Mouse (Mus musculus) urinary bladder, postnatal 10 days (tissue): ENCODE results near the gene Rasa2.
"Not testable (repeated sequence)": the region's sequence is repeated elsewhere in the genome, so short reads cannot be mapped to it uniquely, and the experiment has no call there.

Experiments used
- DNase-seq: peaks from one replicate; pipeline ENCODE4 v3.0.0; 2022; ENCODE audit warnings: low spot score

Gene Rasa2

DNA sequence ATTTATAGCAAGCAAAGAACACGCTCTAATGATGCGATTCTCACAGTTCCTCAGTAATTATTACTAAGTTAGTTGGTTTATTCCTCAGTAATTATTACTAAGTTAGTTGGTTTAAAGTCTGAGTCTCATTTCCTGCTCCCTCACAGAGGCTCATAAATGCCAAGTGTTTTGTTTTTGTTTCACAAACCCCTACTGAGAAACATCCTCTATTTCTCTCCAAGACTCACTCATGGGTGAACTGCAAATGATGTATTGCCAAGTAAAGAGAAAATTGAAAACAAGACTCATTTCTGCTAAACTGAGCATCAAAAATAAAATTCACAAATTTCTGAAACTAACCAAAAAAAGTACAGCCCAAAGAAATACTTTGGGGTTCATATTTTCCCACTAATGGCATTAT, 47.9 kb downstream of the Rasa2 start:
- no peak for DNase-seq

DNA sequence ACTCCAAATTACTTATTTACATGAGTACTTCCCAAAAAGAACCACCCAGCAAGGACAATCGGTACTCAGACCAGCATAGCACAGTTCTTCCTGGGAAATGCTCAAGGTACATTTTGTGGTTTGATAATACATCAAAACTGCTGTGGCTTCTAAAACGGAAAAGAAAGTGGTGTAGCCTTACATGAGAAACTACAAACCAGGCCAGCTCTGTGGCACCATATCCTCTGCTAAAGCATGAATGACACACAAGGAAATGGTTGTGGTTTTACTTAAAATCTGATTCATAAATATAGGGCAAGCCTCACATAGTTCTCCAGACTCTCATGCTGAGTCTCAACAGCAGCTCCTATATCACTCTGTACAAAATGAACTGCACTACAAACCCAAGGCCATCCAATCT, 48.3 kb downstream of the Rasa2 start:
- no peak for DNase-seq

DNA sequence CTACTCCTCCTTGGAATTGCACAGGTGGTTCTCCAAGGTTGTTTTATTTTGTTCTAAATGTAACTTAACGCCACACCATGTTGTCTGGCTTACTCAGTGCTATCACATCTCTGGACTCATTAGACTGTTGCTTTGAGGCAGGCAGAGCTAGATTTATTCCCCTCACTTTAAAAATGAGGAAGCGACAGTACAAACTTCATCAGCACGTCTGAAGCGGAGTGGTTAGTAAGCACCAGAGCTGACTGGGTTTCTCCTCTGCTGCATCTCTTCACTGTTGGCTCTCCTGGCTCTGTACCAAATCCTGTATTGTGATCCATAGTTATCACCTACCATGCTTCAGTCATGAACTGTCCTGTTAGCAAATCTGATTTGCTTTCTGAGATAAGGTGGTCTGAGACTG, 53.2 kb downstream of the Rasa2 start:
- DNase-seq = no peak

DNA sequence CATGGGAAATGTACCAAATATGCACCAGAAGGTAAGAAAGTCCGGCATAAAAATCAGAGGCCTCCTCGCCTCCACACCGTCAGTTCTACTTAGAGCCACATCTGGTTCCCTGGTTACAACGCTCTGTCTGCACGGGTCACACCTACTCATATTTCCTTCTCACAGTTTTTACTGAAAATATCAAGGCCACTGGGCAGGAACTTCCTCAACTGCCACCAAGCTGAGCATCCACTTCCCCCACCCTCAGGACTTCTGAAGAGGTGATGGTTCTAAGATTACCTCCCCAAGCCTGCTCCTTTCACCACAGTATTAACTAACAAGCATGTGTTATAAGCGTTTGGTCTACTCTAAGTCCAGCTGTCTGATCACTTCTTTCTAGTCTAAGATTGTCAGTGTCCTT, 53.7 kb downstream of the Rasa2 start:
- DNase-seq = no peak

DNA sequence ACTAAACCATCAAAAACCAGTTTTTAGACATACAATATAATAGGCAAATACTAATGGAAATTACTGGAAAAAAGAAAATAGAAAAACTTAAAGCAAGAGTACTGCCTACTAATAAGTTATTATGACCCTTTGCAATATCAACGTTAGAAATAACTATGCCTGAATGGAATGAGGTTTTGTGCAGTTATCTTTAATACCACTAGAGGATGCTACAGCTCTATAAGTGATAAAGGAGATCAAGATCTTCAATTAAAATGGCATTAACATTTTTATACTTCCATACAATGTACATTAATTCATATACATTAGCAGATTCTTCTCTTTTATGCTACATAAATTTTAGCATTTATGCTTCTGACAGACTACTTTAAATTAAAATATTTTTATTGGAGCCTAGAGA, 58.2 kb downstream of the Rasa2 start:
- no peak for DNase-seq

DNA sequence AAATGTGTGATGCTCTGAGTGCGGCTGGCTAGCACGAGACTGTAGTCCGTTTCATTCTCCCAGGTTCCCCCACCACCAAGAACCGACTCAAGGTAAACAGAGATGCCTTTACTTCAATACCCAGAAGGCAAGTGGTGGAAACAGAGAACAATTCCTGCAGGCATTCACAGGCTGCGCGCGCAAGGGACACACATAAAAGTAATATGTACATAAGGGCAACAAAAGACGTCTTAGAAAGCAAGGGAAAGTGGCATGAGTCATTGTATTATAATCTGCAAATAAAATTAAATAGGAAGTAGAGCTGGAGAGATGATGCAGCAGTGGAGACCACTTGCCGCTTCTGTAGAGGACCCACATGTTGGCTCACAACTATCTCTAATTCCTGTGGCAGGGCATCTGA, 58.7 kb downstream of the Rasa2 start:
- DNase-seq = no peak

DNA sequence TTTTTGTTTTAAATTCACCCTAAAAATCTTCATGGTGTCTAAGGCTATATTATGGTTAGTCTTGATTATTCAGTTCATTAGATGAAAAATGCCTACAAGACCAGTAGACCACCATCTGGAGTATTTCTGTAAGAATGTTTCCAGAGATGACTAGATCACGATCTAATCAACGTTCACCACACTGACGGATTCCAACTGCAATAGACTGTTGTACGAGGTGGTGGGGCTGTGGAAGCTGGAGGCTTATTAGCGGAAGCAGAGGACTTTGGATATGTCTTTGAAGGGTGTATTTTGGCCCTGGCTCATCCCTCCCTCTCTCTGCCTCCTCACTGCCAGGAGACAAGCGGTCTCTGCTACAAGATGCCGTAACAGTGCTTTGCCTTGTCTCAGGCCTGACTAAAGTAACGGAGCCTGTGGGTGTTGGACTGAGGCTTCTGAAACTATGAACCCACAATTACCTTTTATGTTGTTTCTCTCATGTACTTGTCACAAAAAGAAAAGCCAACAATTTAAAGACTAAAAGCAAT, 64.9 kb downstream of the Rasa2 start:
- DNase-seq = no peak

DNA sequence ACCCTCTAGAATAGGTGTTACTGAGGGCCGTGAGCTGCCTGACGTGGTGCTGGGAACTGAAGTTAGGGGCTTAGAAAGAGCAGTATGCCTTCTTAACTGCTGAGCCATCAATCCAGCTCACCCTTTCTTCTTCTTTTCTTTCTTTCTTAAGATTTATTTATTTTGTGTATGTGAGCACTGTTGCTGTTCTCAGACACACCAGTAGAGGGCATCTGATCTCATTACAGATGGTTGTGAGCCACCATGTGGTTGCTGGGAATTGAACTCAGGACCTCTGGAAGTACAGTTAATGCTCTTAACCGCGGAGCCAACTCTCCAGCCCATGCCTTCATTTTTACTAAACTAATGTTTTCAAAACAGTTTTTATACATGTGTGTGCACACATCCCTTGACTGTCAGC, 67.9 kb downstream of the Rasa2 start:
- no peak for DNase-seq

DNA sequence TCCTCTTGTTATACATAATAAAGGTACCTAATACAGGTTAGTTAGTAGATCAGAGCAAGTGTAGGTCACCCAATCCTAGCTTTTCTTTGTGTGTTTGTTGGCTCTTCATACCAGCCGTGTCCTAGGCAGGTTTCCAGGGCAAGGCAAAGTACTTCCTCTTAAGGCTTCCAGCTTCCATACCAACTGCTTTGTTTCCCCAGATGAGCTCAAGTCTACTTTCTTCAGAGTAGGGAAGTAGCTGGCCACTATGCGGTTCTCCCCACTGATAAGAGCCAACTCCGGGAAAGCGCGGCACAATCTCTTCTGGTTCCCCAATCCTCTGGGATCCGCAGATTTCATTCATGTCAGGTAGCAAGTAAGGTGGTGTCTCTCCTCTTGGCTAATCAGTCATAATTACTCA, 72.3 kb downstream of the Rasa2 start:
- DNase-seq = no peak

DNA sequence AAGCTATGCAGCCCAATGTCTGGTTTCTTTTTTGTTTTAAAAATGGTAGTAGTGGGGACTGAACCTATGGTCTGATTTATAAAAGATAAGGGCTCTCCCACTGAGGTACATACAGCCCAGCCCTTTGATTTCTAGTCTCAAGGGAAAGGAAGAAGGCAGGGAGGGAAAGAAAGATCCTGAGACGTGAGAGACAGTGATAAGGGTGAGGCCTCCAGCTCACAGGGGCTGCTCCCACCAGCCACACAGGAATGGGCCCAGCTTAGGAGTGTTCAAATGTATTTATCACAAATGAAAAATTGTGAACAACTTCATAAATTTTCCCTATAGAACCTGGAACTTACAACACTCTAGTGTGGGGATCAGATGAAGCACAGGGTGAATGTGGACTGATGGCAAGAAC, 72.8 kb downstream of the Rasa2 start:
- DNase-seq = no peak

DNA sequence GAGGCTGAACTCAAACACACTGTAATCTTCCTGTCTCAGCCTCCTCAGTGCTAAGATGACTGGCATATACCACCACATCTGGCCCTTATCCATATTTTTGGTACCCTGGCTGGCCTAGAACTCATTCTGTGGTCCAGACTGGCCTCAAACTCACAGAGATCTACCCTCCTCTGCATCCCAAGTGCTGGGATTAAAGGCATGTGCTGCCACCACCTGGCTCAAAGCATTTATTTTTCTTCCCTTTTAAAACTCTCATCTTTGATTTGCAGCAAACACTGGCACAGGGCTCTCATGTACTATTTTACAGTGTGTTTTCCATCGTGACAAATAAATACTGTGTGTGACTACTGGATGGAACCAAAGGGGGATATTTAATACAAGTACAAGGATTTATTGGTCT, 77.3 kb downstream of the Rasa2 start:
- DNase-seq = no peak

DNA sequence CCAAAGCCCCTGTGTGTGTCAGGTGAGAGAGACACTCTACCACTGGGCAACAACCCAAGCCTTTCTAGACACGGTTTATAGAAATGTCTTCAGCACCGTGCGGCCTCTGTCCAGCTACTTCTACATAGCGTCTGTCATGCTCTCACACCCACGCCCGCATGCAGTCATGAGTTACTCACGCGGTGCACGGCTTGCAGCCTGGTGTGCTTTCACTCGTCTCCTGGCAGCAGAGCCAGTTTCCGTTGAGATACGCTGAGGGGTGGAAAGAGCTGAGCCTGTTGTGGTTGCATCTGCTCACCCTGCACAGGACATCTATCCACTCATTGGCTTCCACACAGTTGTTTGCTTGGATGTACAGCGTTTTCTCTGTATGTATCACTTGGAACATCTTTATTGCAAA, 86.0 kb downstream of the Rasa2 start:
- DNase-seq = no peak

DNA sequence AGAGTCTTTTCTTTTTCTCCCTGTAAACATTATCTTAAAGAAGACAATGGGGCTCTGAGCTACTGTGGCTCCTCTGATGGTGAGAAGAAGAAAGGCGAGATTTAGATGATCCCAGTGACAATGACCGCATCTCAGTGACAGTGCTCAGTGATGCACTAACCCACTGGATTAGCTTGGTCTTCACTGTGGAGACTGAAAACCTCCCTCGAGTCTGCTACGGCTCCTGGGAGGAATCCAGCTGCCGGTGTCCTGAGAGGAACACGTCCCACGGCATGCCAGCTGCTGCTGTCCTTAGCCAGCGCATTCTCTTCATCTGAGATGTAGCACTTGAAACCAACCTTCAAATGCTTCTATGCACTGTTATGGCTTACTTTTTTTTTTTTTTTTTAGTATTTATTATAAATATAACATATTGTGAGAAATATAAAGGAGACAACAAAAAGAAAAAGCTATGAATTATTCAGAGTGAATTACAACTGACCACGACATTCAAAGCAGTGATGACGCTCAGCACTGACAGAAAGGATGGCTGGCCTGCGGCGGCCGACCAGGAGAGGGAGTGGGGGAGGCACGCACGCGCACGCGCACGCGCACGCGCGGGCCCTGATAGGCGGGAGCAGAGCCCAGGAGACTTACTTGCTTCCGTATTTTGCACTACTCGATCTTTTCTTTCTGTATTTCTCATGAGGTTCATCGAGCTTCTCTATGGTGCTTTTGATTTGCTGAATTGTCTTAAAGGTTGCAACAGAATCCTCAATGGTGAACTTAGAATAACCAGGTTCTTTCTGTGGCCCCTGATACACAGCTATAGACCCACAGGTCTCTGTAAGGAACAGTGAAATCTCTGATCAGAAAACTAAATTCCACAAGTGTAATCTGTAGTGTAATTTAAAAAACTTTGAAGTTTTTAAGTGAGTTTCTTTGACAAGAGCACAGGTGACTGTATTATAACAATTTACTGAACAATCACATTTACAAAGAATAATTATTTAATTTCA, 87.5 kb downstream of the Rasa2 start:
- no peak for DNase-seq

DNA sequence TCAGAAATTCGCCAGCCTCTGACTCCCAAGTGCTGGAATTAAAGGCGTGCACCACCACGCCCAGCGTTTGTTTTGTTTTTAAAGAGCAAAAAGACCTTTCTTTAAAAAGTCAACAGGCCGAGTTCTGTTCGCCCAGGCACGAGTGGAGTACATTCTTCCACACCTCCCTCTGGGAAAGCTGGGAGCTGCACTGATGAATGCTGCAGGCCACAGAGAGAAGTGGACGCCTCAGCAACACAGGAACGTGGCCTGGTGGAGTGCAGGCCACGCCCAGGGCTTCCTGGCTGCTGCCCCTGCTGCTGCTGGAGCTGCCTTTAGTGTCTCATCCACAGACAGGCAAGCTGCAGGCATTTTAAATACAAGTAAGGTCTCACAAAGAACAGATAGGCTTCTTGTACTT, 92.5 kb downstream of the Rasa2 start:
- DNase-seq = no peak

DNA sequence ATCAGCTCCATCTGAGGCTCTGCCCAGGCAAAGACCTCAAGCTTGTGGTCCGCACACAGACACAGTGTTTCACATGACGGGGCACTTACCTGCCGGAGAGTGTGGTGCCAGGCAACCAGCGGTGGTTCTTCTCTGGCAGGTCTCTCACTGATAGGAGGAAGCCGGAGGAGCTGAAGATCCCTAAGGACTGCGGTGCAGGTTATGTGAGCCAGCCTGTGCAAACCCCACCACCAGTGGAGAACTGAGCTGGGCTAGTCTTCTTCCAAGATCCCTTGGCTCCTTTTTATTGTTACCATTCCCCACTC, 93.8 kb downstream of the Rasa2 start:
- DNase-seq = no peak

DNA sequence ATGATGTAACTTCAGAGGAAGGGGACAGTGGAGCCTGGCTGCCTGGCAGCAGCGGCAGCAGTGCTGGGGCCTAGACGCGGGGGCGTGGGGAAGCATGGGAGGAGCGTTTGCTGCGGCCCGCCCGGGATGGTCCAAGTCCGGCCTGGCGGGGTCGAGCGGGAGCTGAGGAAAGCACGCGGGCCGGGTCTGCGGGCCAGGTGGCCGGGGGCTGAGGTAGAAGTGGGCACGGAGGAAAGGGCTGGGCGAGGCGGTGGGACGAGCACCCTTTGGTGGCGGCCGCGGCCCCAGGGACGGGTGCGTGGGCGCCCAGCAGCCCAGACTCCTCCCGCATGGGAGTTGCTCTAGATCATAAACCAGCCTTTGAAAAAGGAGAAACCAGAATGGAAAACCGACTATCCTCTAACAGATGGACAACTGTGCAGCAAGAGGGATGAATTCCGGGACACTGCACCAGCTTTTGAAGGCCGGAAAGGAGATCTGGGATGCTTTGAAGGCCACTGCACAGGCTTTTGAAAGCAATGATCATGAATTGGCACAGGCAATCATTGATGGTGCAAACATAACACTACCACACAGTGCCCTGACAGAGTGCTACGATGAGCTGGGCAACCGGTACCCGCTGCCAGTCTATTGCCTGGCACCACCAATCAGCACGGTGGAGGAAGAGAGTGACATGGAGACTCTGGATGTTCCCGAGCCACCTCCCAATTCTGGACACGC, 94.4 kb downstream of the Rasa2 start:
- no peak for DNase-seq

DNA sequence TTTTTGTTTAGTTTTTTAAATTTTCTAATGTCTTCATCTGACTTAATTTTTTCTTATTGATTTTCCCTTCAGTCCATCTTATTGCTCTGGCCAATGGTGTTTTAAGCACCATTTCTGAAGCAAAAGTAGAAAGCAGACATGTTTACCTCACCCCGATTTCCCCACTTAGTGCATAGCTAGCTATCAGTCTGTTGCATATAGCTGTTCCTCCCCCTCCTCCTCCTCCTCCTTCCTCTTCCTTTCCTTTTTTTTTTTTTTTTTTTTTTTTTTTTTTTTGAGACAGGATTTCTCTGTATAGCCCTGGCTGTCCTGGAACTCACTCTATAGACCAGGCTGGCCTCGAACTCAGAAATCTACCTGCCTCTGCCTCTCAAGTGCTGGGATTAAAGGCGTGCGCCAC, 95.3 kb downstream of the Rasa2 start:
- DNase-seq = not testable (repeated sequence)

DNA sequence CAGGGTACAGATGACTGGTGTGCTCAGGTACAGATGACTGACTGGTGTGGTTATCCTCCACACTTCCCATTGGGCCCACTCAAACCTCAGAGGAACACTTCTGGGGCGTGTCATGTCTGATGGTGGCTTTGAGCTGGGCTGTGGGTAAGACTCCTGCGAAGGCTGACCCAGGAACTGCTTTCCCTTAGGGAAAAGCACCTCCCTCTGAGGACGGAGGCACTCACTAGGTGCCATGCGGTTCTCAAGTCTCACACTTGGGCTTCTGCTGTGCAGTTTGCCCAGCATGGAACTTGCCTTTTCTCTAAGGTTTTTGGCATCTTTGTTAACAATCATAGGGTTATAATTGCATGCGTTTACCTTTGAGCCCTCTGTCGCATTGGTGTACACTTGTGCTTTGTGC, 96.0 kb downstream of the Rasa2 start:
- no peak for DNase-seq

DNA sequence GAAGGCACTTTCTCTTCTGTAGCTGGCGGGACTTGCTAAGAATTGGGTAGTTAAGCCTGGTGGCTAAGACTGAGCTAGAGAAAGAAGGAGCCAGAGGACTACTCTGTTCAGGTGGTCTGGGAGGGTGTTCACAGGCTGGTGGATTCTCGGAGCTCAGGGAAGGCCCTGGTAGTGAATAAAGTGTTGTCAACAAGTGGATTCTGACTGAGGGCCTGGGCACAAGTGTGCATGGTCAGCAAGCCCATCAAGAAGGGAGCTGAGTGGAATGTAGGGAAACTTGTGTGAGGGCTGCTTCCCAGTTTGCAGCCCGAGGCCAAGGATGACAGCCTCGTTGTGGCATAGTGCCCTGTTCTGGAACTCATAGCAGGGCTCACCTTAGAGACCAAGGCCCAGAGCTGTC, 97.2 kb downstream of the Rasa2 start:
- no peak for DNase-seq

DNA sequence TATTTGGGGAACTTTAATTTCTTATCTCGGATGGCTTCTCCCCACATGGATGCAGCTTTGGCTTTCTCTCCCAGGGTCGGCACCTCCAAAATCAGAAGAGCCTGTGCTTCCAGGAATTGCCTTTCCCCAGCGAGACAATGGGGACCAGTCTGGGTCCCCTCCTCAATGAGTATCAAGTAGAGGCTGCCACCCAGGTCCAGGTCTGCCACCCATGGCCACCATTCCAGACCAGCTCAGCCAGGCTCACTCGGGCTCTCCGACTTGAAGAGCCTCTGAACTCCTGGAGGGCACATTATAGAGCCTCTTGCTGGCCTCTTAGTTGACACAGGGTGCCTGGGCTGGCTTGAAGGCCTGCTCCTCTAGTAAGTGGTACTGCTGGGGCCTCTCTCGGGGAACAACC, 97.9 kb downstream of the Rasa2 start:
- DNase-seq = no peak

DNA sequence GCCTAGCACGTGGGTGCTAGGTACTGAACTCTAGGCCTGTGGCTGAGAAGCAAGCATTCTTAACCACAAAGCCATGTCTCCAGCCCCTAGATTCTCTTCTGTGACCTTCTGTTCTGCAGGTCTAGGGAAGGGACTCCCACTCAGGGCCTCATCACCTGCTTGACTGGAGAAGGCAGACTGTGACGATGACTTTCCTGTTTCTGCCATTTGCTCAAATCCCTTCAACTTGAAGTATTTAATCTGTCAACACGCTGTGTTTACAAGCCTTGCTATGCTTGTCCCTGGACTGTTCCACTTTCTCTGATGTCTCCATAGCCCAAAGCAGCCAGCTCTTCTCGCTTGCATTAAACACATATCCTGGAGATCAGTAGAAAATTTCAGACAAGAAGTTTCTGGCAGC, 98.9 kb downstream of the Rasa2 start:
- DNase-seq = no peak

DNA sequence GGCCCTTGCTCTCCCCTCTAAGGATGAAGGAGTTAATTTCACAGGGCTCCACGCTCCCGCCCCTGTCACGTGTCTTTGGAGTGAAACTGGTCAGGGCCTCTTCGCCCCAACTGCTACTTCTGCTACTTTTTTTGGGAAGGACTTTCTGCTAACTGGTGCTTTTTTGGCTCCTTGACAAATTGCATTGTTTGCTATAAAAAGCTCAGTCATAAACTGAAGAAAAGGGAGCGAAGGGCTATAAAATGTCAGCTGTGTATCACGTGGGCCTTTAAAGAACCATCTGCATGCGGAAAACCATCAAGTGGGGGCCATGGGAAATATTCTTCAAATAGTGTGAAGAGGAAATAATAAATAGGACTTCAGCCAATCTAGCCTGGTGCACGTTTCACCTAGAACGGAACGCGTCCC, 100.7 kb downstream of the Rasa2 start:
- no peak for DNase-seq

DNA sequence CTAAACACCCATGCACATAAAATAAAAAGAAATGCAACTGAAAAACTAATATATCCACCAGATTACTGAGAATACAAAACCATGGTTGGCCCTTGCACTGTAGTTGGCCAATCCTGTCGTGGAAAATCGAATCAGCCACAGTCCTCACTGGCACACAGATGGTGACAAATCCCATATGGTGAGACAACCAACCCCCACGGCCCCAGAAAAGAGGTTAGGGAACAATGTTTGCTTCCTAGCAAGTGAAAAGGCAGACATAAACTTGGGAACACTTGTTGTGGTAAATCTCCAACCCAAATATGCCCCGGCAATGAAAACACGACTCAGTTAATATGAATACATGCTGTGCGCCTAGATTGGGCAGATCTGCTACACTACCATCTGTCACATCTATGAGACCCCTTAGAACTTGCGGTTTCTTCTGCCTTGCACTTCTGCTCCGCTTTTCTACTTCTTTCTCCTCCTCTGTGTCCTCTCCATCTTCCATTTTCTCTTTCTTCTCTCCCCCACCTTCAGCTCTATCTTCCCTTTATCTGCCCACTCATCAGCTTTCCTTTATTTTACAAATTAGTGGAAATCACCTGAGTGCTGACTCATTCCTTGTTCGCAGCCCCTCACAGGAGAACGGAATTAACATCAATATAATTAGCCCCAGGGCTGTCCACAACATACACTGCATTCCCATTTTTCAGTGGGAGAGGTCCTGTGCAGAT, 101.3 kb downstream of the Rasa2 start:
- DNase-seq = no peak
